Mouse (Mus musculus): ENCODE results near the gene Rin2.

Rin2 gene

DNA sequence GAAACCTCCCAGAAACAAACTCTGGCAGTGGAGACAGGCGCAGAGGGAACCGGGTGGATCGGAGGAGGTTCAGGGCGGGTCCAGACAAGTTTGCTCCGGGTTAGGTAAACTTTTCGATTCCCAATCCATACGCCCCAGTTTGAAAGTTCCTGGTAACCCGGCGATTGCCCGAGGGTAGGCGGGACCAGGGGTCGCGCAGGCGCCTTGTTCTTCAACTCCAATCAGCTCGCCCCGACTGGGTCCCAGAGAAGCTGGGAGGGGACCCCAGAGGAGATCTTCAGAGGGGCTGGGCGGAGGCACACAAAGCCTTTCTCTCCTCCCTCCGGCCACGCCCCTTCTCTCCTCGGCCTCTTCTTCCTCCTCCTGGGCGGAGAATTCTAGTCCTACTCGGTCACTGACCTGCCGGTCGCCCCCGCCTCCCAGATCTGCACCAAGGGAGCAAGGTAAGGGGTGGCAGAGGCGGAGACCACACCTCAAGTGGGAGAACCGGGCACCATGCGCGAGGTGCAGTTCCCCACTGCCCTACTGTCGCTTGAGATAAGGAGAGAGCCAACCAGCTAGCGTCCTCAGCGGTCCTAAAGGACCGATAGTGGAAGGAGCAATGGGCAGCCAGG, at the start of gene Rin2:
Gene Rin2, plus strand, starts transcription at position 74 of the 614 bp plus-strand sequence.
- DNase-seq (ENCODE audit: low spot score): peak; percentile 80

DNA sequence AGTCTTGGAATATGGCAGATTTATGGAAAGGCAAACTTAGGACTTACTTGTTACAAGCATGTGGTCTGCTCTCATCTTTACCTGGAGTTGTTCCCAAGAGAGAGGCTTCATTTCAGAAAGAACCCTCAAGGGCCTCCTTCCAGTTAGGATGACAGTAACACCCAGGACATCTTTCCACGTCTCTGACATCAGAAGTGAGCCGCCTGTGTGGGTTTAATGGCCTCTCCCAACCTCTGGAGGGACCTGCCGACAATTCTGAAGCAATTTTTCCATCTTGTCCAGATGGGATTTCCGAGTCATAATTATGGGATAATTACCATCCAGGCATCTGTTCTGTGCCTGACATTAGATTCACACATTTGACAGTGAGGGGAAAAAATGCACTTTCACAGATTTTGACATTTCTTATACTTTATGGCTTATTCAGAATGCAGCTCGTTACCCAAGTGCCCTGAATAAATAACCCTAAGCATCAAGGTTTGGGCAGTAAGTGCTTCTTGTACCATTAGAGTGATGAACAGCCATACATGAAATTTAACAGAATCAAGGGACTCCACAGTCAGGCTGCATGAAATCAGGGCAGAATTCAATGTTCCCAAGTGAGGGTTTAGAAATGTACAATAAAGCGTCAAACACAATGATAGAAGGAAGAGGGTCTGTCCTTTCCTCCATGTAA, 43.8 kb upstream of the Rin2 start:
- no peak for DNase-seq (ENCODE audit: low spot score)

DNA sequence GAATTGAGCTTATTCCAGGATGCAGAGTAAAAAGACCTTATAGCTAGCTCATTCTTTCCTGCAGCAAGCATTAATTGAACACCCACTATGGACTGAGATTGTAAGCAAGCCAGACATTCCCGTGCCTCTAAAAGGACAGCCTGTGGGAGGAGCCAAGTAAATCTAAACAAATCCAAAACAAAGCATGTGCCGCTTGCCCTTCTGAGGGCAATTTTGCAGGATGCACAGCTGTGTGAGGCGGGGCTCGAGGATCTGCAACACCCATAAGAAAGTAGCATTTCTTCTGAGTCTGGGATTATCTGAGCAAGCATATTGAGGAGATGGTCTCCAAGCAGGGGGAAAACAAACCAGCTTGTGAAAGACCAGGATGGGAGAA, 43.2 kb upstream of the Rin2 start:
- DNase-seq (ENCODE audit: low spot score): no peak

DNA sequence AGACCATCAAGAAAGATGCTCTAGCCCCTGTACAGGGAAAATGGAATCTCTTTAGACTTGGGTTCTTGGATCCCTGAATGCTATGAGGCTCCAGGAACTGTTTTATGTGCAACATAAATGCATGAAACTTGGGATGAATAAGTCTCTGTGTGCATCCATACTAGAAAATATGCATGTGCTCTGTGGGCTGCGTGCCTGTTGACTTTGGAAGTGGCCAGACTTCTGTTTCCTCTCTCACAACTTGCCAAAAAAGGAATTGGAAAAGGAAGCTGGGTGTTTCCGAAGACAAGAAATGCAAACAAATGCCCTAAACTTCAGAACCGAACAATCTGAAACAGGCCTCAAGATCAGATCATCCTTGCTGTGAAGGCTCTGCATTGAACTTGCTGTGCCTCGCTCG, 41.2 kb upstream of the Rin2 start:
- no peak for DNase-seq (ENCODE audit: low spot score)

DNA sequence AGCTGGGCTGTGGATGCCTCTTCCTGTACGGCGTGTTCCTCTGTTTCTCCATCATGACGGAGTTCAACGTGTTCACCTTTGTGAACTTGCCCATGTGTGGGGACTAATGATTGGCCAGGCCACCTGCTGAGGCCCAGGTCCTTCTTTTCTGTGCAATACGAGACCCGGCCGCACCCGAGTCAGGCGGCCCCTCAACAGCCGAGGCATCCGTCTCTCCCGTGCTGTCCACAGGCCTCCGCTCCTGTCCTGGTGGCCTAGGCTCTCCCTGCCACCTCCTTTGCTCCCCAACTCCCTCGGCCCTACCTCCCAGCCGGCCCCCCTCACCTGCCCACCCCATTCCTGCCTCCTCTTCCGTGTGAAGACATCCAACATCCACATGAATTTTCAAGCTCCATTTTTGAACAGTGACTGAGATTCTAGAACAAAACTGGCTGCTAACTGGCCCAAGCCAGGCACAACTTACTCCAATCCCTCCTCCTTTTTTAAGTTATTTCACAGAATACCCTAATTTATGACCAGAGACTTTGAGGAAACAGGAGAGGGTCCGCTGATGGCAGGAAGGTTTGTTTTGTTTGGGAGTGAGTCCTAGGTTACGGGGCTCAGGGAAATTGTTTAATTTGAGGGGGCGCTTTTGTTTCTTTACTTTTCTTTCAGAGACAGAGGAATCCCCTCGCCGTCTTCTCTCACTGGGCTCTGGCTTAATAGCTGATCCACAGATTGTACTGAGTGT, 34.6 kb upstream of the Rin2 start:
- no peak for DNase-seq (ENCODE audit: low spot score)

DNA sequence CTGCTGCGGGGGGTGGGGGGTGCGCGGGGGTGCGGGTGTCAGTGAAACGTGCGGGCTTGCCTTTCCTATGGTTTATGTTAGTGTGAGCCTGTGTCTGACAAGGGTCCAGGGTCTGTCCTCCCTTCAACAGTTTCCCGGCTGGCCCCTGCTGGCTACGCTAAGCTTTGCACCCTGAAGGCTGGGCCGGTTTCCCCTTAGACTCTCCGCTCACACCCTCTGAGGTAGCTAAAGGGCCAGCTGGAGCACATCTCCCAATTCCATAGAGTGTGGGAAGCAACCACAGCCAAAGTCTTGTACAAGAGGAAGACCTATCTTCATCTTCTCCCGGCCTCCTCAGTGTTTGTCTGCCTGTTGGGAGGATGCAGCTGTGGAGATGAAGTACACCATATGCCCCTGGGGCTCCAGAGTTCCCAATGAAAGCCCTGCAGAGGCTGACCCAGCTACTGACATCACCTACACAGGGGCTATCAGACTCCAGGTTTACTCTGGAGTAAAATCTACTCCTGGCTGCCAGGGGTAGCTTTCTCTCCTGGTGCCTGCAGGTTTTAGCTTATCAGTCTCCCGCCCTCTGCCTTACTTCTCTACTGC, 19.5 kb upstream of the Rin2 start:
- DNase-seq (ENCODE audit: low spot score): no peak

DNA sequence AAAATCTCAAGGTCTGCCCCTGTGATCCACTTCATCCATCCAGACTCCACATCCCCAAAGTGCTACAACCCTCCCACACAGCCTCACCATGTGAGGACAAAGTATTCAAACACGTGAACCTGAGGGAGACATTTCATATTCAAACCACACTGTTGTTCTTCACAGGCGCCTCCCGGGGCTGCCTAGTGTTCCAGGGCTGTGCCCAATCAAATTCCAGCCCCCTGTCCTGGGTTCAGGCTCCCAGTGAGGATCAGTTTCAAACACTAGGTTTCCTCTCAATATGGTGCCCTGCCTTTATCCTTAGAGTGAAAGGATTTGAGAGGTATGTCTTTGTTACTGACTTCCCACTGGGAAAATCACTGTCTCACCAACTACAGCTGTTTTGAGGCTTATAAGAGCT, 18.9 kb upstream of the Rin2 start:
- DNase-seq (ENCODE audit: low spot score): no peak

DNA sequence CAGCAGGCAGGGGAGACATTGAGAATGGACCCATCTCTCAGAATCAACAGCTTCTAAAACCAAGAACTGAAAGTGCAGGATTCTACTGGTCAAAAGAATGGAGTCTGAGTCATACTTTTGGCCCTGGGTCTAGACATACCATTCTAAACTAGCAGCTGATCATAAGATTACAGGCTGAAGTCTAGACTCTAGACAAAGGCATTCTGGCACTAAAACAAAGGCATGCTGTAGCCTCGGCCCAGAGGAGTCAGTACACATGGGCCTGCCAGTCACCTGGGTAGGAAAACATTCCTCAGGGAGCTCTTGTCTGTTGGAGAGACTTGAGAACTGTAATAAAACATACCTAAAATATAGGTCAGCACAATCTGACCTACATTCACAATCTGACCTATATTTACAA, 18.3 kb upstream of the Rin2 start:
- no peak for DNase-seq (ENCODE audit: low spot score)

DNA sequence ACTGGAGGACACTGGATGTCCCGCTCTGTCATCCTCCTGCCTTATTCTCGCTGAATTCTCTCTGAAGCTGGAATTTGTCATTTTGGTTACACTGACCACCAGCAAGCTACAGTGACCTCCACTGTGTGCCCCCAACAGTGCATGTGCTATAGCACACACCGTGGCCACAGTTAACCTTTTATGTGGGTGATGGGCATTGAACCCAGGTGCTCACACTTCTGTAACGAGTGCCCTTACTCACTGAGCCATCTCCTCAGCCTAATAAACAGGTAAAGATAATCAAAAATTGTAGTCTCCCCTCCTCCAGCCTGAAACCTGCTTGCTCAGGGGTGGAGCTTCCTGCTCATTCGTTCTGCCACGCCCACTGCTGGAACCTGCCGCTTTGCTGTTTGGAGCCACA, 13.8 kb upstream of the Rin2 start:
- no peak for DNase-seq (ENCODE audit: low spot score)

DNA sequence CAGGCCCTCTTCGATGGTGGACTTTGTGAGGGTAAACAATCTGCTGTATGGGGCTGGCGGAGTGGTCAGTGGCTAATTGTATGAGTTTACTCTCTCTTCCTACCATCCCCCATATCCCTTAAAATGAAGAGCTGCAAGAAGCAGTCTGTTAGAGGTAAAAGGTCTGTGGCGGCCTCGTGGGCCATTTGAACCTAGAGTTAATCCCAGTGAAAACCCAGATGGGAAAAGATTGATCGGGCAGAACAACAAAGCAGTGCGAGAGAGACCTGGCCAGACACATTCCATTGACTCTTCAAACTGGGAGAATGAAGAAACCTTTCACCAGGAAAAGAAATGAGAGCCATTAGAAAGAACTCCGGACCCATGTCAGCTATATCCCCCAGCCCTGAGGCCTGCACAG, 11.1 kb upstream of the Rin2 start:
- DNase-seq (ENCODE audit: low spot score): no peak

DNA sequence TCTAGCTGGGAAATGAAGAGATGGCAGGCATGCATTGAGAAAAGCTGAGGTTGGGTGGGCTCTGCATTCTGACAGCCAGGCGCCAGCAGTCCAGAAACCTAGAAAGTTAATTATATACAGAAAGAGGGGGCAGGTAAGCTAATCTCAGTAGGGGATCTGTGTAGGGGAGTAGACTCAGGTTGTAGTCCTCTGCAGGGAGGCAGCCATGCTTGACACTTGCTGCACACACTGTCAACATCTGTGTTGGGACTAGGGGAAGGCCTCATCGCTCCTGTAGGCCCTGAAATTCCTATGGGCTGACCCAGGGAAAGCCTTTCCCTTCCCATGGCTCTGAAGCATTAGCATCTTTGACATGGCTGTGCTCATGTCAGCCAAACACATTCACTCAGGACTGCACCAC, 10.7 kb upstream of the Rin2 start:
- no peak for DNase-seq (ENCODE audit: low spot score)

DNA sequence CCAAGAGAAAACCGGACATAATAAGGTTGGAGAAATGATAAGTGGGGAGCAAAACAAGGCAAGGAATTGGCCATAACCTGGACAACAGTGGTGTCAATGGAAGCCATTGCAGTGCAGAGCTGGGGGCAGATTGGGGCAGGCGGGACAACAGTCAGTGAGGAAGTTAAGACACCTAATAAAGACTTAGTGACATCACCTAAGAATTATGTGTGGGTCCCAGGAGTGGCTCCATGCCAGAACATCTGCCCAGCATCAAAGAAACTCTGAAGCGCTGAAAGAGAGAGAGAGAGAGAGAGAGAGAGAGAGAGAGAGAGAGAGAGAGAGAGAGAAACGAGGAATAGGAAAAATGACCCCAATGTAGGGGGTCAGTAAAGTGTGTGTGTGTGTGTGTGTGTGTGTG, 6.9 kb upstream of the Rin2 start:
- no peak for DNase-seq (ENCODE audit: low spot score)

DNA sequence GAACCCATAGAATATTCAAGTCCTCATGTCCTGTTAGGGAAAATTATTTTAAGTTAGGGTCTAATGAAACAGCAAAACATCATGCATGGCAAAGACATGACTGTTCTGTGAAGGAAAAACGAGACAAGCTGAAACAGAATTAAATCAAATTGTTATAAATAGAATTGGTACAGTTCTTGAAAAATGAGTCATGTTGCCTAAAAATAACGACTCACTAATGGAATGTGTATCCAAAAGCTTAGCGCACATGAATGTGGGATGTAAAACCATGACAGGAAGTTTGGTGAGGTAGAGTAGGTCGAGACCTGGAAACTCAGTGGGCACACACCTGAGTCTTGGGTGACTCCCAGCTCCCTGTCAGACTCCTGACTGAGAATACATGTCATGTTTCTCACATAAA, 4.9 kb upstream of the Rin2 start:
- no peak for DNase-seq (ENCODE audit: low spot score)

DNA sequence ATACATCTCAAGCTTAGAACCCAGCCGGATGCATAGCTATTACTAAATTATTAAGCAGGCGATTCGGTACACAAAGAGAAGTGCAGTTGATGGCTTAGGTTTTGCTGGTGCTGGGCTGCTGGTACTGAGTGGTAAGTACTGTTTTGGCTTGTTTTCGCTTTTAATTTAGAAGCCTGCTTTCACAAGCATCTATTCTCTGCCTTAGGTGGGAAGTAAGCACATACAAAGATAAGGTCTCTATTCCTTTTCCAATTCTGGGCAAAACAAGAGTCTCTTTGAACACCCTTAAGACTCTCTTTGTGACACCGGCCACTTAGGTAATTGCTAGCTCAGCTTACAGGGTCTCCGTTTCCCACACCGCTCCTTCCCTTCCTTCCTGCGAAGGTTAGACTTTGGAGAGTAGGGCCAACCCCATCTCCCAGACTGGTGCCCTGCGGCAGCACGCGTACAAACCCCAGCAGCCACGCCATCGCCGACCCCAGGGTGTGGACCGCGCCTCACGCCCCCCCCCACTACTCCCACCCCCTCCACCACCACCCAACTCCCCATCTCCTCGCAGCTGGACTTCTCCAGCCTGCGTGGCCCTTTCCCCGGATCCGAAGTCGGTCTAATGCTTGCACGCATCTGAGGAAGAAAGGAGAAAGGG, 396 bp upstream of the Rin2 start:
- DNase-seq (ENCODE audit: low spot score): no peak

DNA sequence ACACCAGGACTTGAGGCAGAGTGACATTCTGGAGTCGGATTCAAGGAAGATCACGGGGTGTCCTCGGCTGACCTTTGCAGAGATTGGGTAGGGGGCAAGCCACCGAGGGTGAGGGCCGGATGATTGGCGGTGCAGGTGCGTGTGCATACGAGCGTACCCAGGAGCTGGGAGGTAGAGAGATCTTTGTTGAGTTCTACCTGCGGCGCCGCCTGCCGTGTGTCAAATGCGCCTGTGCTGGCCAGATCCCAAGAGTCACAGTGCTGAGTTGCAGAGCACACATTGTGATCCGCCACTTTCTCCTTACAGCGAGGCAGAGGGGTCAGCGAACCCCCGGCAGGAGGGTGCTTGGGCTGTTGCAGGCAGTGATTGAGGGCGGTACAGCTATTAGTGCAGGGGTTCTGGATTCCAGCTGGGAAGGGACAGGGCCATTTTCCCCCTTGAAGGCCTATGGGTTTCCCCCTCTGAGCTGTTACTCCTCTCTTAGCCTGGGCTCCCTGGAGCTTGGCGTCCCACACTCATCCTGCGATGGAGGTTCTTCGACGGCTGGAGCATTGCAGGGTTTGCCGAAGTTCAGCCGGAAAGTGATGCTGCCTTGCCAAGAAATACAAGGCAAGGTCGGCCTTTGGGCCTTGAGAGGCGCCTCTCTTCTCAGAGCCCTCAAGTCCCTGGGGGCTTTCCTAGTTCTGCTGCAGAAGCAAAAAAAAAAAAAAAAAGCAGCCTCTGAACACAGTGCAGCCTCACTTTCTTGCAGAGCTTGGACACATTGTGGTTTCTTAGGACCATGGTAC, 935 bp downstream of the Rin2 start:
- DNase-seq (ENCODE audit: low spot score): peak; percentile 26

DNA sequence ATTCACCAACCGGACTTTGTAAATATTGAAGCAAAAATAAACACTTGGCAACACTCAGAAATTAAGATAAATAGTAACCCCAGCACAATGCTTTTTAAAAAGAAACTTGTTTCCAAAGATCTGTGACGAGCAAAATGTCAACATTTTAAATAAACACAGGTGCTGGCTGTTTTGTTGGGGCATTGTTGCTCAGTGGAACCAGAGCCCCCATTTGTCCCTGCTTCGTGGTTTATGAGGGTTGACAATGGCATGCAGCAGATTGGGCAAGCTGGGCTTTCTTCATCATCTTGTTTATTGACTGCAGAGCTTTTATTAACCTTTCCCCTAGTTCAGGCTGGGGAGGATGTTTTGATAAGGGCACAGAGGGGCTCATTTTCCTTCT, 1.5 kb downstream of the Rin2 start:
- no peak for DNase-seq (ENCODE audit: low spot score)

DNA sequence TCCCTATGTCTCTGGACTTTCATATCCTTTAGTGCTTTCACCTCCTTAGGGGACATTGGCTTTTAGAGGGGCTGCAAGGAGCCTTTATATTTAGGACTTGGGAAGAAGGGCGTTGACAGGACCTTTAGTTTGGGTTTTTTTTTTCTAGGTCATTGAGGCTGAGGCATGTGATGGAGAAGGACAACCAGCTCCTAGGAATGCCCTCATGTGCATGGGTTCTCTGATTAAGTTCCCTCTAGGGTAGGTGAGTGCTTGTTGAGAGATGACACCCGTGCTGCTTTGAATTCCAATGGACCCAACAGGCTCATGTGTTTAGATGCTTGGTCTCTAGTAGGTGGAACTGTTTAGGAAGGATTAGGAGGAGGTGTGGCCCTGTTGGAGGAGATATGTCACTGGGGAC, 1.9 kb downstream of the Rin2 start:
- no peak for DNase-seq (ENCODE audit: low spot score)

DNA sequence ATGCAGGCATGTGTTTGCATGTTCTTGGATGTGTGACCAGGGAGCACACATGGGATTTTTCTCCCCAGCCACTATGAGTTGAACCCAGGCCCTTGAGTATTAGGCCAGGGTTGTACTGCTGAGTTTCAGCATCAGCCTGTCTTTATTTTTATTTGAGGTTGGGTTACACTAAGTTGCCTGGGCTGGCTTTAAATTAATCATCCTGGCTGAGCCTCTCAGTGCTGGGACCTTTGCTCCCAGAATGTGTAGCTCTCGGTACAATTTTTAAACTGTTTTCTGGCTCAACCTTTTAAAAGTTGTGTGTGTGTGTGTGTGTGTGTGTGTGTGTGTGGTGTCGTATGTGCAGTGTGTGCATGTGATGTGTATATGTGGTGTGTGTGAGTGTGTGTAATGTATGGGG, 5.1 kb downstream of the Rin2 start:
- DNase-seq (ENCODE audit: low spot score): no peak

DNA sequence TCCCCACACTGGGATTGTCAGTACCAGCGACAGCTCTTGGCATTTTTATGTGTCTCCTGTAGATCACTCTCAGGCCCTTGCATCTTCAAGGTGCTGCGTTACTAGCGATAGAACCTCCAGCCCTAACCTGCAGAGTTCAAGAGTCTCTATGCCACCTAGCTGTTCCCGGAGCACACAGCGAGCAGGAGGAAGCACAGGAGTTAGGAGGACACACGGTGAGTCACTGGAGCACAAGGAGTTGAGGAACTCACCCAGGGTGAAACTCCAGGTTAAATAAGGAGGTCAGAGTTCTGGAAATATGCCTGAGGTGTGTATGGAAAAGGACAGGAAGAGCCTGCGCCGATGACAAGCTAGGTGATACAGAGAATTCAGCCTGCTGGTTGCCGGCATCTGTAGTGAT, 5.7 kb downstream of the Rin2 start:
- DNase-seq (ENCODE audit: low spot score): no peak

DNA sequence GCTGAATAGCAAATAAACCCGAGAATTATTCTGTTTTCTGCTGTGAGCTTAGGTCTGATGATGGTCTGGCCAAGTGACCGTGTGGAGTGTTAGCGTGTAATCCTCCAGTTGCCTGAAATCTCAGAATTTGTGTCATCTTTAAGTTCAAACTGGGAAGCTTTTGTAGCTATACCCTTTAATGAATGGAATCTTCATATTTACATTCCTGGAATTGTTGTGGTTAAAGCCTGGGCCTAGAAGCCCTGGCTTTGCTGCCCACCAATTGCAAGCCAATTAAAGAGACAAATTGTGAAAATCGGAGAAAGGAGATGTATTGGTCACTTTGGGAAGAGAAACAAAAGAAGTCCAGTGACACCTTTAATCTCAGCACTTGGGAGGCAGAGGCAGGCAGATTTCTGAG, 6.6 kb downstream of the Rin2 start:
- DNase-seq (ENCODE audit: low spot score): no peak

DNA sequence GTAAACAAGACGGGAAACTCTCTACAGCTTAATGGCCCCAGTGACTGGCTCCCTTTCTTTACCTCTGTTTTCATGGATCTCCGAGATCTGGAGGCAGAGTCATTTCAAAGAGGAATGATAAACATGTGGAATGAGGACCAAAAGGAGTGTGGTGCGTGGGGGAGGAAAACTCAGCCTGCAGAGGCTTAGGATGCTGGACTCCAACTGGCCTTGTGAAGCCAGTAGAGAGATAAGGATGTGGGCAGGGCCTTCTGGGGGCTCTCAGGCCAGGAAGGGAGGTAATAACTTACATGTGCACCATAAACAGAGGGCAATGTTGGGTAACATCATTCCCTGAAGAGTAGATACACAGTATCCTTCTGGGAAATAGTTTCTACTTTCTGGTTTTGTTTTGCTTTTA, 7.9 kb downstream of the Rin2 start:
- peak; percentile 64 for DNase-seq (ENCODE audit: low spot score)

DNA sequence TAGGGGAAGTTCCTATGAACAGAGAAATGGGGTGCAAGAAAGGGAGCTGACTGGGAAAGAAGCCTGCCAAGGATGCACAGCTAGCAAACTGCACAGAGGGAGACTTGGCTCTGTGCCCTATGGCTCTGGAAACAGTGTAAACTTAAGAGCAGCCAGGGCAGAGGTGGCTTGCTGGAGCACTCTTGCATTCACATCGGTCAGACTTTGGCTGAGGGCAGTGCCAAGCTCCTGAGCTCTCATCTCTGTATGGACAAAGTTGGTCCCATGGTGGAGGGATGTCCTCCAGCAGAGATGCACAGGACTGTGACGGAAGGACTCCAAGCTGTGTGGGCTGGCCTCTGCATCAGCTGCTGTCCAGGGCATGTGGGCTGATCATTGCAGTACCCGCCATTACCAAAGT, 8.5 kb downstream of the Rin2 start:
- peak; percentile 65 for DNase-seq (ENCODE audit: low spot score)
